Mouse (Mus musculus) heart, postnatal 4 days (tissue): Measurements from ENCODE around the gene Ndfip2. TPM values are rescaled to one million over a fixed set of nuclear protein-coding genes. Genes with fewer than 3 reads are reported as not detected.

Experiments
- total RNA-seq, 2 experiments: library from RNA; stranded (reverse); gene quantifications; 2 replicates each; pipeline ENCODE4 v1.2.3; 2021

Gene Ndfip2
- total RNA-seq, 2 experiments from 2014 or later, result 33.9 to 35.4 TPM

Other genes starting within 250 kb of the Ndfip2 start
- 10 to 100 TPM; 35.6 to 38.0 TPM for gene Rbm26, start 81.2 kb upstream of the Ndfip2 start, total RNA-seq